Mouse (Mus musculus) heart, embryonic 14.5 days (tissue): Measurements from ENCODE around the gene Ccdc163. TPM values are rescaled to one million over a fixed set of nuclear protein-coding genes. Genes with fewer than 3 reads are reported as not detected.
A peak's percentile ranks its signal among the peaks of the same experiment; 100 is the strongest.
"Not testable (repeated sequence)": the region's sequence is repeated elsewhere in the genome, so short reads cannot be mapped to it uniquely, and the experiment has no call there.

Source experiments
- ATAC-seq: fragments of 200-750 bp; cut with Nextera tagmentation; 2 replicates; pipeline ENCODE4 v1.8.0; 2017; ENCODE audit warnings: low read depth, moderate TSS enrichment; ENCODE audit not compliant: insufficient number of reproducible peaks, insufficient read depth, low FRiP score
- H3K27ac ChIP-seq, 2 experiments: fragments of 200-500 bp in 1 of 2; fragments of 300-500 bp in 1 of 2; sonication (generic) in 1 of 2; replicated peaks in 1 of 2; 2 replicates each; pipeline ENCODE4 v1.5.1; 2012 to 2014; ENCODE audit warnings: low read depth in 2 of 2, low read length in 2 of 2, control low read depth in 1 of 2, mild to moderate bottlenecking in 1 of 2, mixed read lengths in 1 of 2; ENCODE audit not compliant: control insufficient read depth in 1 of 2, insufficient read depth in 1 of 2
- H3K27me3 ChIP-seq: fragments of 300-500 bp; sonication (generic); 2 replicates; pipeline ENCODE4 v1.6.1; 2014; ENCODE audit warnings: mild to moderate bottlenecking, low read length, control low read depth; ENCODE audit not compliant: control insufficient read depth, insufficient read depth
- H3K36me3 ChIP-seq: fragments of 300-500 bp; sonication (generic); 2 replicates; pipeline ENCODE4 v1.6.1; 2014; ENCODE audit warnings: mild to moderate bottlenecking, control low read depth, low read length, mixed read lengths; ENCODE audit not compliant: control insufficient read depth, insufficient read depth
- H3K4me1 ChIP-seq, 2 experiments: fragments of 200-500 bp in 1 of 2; fragments of 300-500 bp in 1 of 2; sonication (generic) in 1 of 2; 2 replicates each; pipeline ENCODE4 v1.6.1; 2012 to 2014; ENCODE audit warnings: low read length in 2 of 2, control low read depth in 1 of 2, mixed read lengths in 1 of 2; ENCODE audit not compliant: control insufficient read depth in 2 of 2, insufficient read depth in 2 of 2
- H3K4me2 ChIP-seq: fragments of 300-500 bp; sonication (generic); 2 replicates; pipeline ENCODE4 v1.6.1; 2014; ENCODE audit warnings: mild to moderate bottlenecking, low read length
- H3K4me3 ChIP-seq, 2 experiments: fragments of 200-500 bp in 1 of 2; fragments of 300-500 bp in 1 of 2; sonication (generic) in 1 of 2; 2 replicates each; pipeline ENCODE4 v1.5.1; 2012 to 2014; ENCODE audit warnings: low read length in 2 of 2, mild to moderate bottlenecking in 2 of 2, control low read depth in 1 of 2, low read depth in 1 of 2, moderate library complexity in 1 of 2; ENCODE audit not compliant: control insufficient read depth in 1 of 2, insufficient read depth in 1 of 2
- H3K9ac ChIP-seq: fragments of 300-500 bp; sonication (generic); 2 replicates; pipeline ENCODE4 v1.6.1; 2014; ENCODE audit warnings: mild to moderate bottlenecking, low read length
- H3K9me3 ChIP-seq: fragments of 300-500 bp; sonication (generic); 2 replicates; pipeline ENCODE4 v1.6.1; 2016; ENCODE audit warnings: low read length, control low read depth; ENCODE audit not compliant: control insufficient read depth
- WGBS: fragments of 180-500 bp; shearing (Covaris S2); extraction: QIAGEN DNeasy Blood & Tissue Kit; methylation state at CpG from one replicate; pipeline ENCODE4 v1.1.7; 2014; 5-methylcytosine and 5-hydroxymethylcytosine counted together
- polyA plus RNA-seq: library from polyadenylated mRNA; unstranded; fragments of >200 nt; fragmentation: Nextera tagmentation; extraction: Ambion mirVana; gene quantifications from 2 replicates; pipeline ENCODE4 v1.2.1, GENCODE M21; 2014

The Ccdc163 gene
- polyA plus RNA-seq, 1 experiment from 2014 or later: 20.5 TPM

- no peak overlapping the region for H3K27ac ChIP-seq
- H3K36me3 ChIP-seq: no peaks in the 10 kb centered on the region
- no peak for ATAC-seq
- H3K9me3 ChIP-seq: no peaks in the 10 kb centered on the region
- no peaks in the 10 kb centered on the region for H3K4me1 ChIP-seq
- WGBS: 48% methylated on average over 2 of the region's 2 CpGs
- H3K27me3 ChIP-seq: no peaks in the 10 kb centered on the region
- no peak overlapping the region for H3K9ac ChIP-seq
- no peak overlapping the region for H3K4me3 ChIP-seq
- H3K4me2 ChIP-seq: no peak overlapping the region
These were observed 35.5 kb upstream of the Ccdc163 start for GRCm38 (mm10) chr4:116672785-116673184.

DNA sequence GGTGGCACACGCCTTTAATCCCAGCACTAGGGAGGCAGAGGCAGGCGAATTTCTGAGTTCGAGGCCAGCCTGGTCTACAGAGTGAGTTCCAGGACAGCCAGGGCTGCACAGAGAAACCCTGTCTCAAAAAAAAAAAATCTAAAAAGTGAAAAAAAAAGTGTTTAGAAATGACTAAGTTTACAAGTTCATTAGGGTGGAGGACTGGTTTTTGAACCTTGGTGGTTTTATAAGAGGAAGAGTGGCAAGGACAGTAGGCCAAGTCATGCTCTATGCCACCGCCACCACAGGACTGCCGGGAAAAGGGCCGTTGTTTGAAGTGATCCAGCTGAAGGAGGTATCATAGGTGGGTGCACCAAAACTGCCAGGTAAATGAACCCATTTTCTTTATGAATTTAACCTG lies 33.5 kb upstream of the Ccdc163 start:
- H3K36me3 ChIP-seq, H3K9me3 ChIP-seq, H3K4me3 ChIP-seq, H3K9ac ChIP-seq, H3K27me3 ChIP-seq, H3K4me1 ChIP-seq, H3K4me2 ChIP-seq, H3K27ac ChIP-seq, ATAC-seq: not testable (repeated sequence)
- WGBS: 85% methylated on average over 6 of the region's 6 CpGs

- WGBS: 78% methylated on average over 3 of the region's 3 CpGs
- no peak overlapping the region for H3K9ac ChIP-seq
These were observed 32.3 kb upstream of the Ccdc163 start for GRCm38 (mm10) chr4:116676027-116676426.

GRCm38 (mm10) chr4:116677808-116678207 lies 30.5 kb upstream of the Ccdc163 start:
- 59% methylated on average over 1 of the region's 1 CpGs for WGBS
- H3K4me1 ChIP-seq: no peaks in the 10 kb centered on the region
- no peak overlapping the region for H3K4me3 ChIP-seq
- H3K27ac ChIP-seq: no peak overlapping the region
- ATAC-seq: no peak
- H3K9ac ChIP-seq: no peak overlapping the region
- H3K4me2 ChIP-seq: no peak overlapping the region
- no peaks in the 10 kb centered on the region for H3K36me3 ChIP-seq
- no peaks in the 10 kb centered on the region for H3K9me3 ChIP-seq
- H3K27me3 ChIP-seq: no peaks in the 10 kb centered on the region

More at GRCm38 (mm10) chr4:116676027-116676426, 32.3 kb upstream of the Ccdc163 start:
- H3K27me3 ChIP-seq: no peaks in the 10 kb centered on the region
- H3K27ac ChIP-seq: no peak overlapping the region
- H3K4me3 ChIP-seq: no peak overlapping the region
- no peaks in the 10 kb centered on the region for H3K9me3 ChIP-seq
- H3K4me2 ChIP-seq: no peak overlapping the region
- no peak for ATAC-seq
- no peaks in the 10 kb centered on the region for H3K4me1 ChIP-seq
- H3K36me3 ChIP-seq: no peaks in the 10 kb centered on the region

DNA sequence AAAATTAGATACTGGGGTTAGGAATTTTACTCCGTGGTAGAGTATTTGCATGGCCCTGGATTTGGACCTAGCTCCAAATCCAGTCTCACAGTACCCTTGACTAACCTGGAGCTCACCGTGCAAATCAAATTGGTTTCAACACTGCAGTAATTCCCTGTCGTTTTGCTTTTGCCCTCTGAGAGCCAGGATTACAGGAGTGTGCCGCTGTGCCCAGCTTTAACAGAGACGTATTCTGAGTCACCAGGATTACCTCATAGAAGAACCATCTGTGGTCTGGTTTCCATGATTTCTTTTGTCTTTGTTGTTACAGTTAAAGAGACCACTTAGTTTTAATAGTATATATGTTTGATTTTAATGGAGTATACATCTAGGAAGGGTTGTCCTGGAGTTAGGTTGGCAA lies 29.2 kb upstream of the Ccdc163 start:
- H3K9ac ChIP-seq: no peak overlapping the region
- no peak overlapping the region for H3K4me2 ChIP-seq
- no peaks in the 10 kb centered on the region for H3K27me3 ChIP-seq
- H3K4me1 ChIP-seq: no peaks in the 10 kb centered on the region
- no peak overlapping the region for H3K4me3 ChIP-seq
- 53% methylated on average over 5 of the region's 5 CpGs for WGBS
- no peak for ATAC-seq
- H3K9me3 ChIP-seq: no peaks in the 10 kb centered on the region
- H3K27ac ChIP-seq: no peak overlapping the region
- H3K36me3 ChIP-seq: no peaks in the 10 kb centered on the region

GRCm38 (mm10) chr4:116680521-116680920 lies 27.8 kb upstream of the Ccdc163 start:
- ATAC-seq, H3K27ac ChIP-seq, H3K9me3 ChIP-seq, H3K4me2 ChIP-seq, H3K27me3 ChIP-seq, H3K4me1 ChIP-seq, H3K4me3 ChIP-seq, H3K9ac ChIP-seq, H3K36me3 ChIP-seq: not testable (repeated sequence)
- 86% methylated on average over 4 of the region's 4 CpGs for WGBS

DNA sequence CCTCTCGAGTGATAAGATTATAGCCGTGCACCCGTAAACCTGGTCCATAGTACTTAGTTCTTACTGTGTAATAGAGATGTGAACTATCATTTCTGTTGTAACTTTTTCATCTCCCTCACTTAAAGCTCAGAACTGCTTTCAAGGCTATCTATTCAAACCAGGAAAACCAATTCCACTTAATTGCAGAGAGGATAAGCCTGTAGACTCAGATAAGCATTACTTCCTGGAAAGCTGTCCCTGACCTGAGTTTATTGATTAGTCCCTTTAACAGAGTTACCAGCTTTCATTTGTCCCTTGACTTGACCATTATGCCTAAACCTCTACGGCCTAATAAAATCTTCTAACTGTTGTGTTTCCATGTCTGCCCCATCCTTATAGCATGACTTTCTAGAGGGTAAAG lies 24.4 kb upstream of the Ccdc163 start:
- WGBS: 68% methylated on average over 4 of the region's 4 CpGs
- Histone ChIP-seq H3K36me3 (peaks cover 21% of the 10 kb centered on the region), H3K27me3 (no peaks in the 10 kb centered on the region), H3K4me3 (no peak overlapping the region), H3K4me1 (peaks cover 7 to 16% of the 10 kb centered on the region in 2 experiments), H3K9me3 (no peaks in the 10 kb centered on the region), H3K27ac (no peak overlapping the region), H3K4me2 (no peak overlapping the region), H3K9ac (no peak overlapping the region)
- ATAC-seq: no peak

GRCm38 (mm10) chr4:116684665-116685064 lies 23.6 kb upstream of the Ccdc163 start:
- Histone ChIP-seq H3K9ac (peak overlapping the region; percentile 87), H3K4me2 (peak overlapping the region; percentile 86), H3K4me3 (peak overlapping the region in 1 of 2 experiments; percentile 66; a peak in 2 of 4 replicates), H3K4me1 (peaks cover 7 to 16% of the 10 kb centered on the region in 2 experiments), H3K27me3 (no peaks in the 10 kb centered on the region), H3K36me3 (peaks cover 28% of the 10 kb centered on the region), H3K27ac (peak overlapping the region; percentile 95 to 97), H3K9me3 (no peaks in the 10 kb centered on the region)
- no peak for ATAC-seq
- 69% methylated on average over 2 of the region's 2 CpGs for WGBS
